Mouse (Mus musculus): Measurements from ENCODE around the gene Glyr1. TPM values are rescaled to one million over a fixed set of nuclear protein-coding genes. Genes with fewer than 3 reads are reported as not detected.

Gene Glyr1
- total and polyA plus RNA-seq, 3 experiments = 44.8 to 103 (median 68.7) TPM

DNA sequence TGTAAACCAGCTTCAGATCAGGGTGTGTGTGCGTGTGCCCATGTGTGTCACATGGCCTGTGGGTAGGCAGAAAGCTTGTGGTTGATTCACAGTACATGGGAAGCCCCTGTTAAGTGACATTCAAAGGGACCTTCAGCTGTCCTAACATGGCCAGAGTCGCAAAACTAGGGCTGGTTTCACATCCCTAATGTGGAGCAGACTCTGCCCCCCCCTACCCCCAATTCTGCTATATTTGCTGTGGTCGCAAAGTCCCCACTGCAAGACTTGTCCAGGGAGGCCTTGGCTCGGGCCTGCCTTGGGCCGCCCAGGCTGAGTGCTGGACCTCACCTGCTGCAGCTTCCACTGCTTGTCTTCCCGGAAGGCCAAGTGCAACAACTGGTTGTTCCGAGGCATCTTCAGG, 38.4 kb downstream of the Glyr1 start:
- H3K27me3 ChIP-seq (ENCODE audit: control insufficient read depth in 1 of 2, insufficient read depth in 2 of 2, low read length in 2 of 2) = no peaks in the 10 kb centered on the region
- no peaks in the 10 kb centered on the region for H3K9me3 ChIP-seq (replicated peaks; ENCODE audit: insufficient read depth, low read length)
- no peak overlapping the region for H3K27ac ChIP-seq (ENCODE audit: control insufficient read depth, low read depth, low read length)
- TF ChIP-seq CHD2 (IDR thresholded peaks at IDR 0.05; ENCODE audit: low read length) = no peak
- TF ChIP-seq CTCF (IDR thresholded peaks at IDR 0.05 in 2 of 3, conservative IDR thresholded peaks at IDR 0.05 in 1 of 3; ENCODE audit: control insufficient read depth in 1 of 3, insufficient read depth in 1 of 3, low read depth in 2 of 3, low read length in 3 of 3, poor library complexity in 1 of 3, severe bottlenecking in 1 of 3) = no peak
- TF ChIP-seq MYB (IDR thresholded peaks at IDR 0.05; ENCODE audit: low read depth, low read length) = no peak
- no peak for TF ChIP-seq POLR2AphosphoS5 (IDR thresholded peaks at IDR 0.05; ENCODE audit: borderline replicate concordance, low read depth, low read length)
- TF ChIP-seq EP300 (IDR thresholded peaks at IDR 0.05; ENCODE audit: low read depth in 1 of 2, low read length in 2 of 2) = no peak
- TF ChIP-seq TCF12 (IDR thresholded peaks at IDR 0.05; ENCODE audit: low read depth, low read length) = no peak
- no peak for TF ChIP-seq NRF1 (IDR thresholded peaks at IDR 0.05; ENCODE audit: insufficient read depth, low read depth, low read length, poor library complexity, severe bottlenecking)
- no peak for TF ChIP-seq USF1 (IDR thresholded peaks at IDR 0.05; ENCODE audit: low read depth, low read length)
- no peak for TF ChIP-seq MYC (IDR thresholded peaks at IDR 0.05; ENCODE audit: low read depth, low read length)
- TF ChIP-seq NELFE (IDR thresholded peaks at IDR 0.05; ENCODE audit: low read depth, low read length) = no peak
- TF ChIP-seq POLR2A (IDR thresholded peaks at IDR 0.05; ENCODE audit: control insufficient read depth in 1 of 2, insufficient read depth in 1 of 2, low read depth in 1 of 2, low read length in 2 of 2, poor library complexity in 1 of 2) = no peak
- no peak for TF ChIP-seq MEF2A (IDR thresholded peaks at IDR 0.05; ENCODE audit: extremely low read depth, insufficient replicate concordance, low read depth, low read length, poor library complexity, severe bottlenecking)
- no peak for TF ChIP-seq MAZ (IDR thresholded peaks at IDR 0.05; ENCODE audit: low read depth, low read length)
- no peak for TF ChIP-seq RAD21 (IDR thresholded peaks at IDR 0.05; ENCODE audit: low read depth, low read length)
- no peak for TF ChIP-seq KAT2A (conservative IDR thresholded peaks at IDR 0.05; ENCODE audit: low read depth, low read length)
- TF ChIP-seq TBP (IDR thresholded peaks at IDR 0.05; ENCODE audit: low read depth, low read length) = no peak
- TF ChIP-seq E2F4 (IDR thresholded peaks at IDR 0.05; ENCODE audit: borderline replicate concordance, low read depth, low read length) = no peak
- TF ChIP-seq GABPA (IDR thresholded peaks at IDR 0.05; ENCODE audit: low read depth, low read length) = no peak
- no peak for DNase-seq (ENCODE audit: low read depth, low spot score)
- peaks cover 0 to 15% of the 10 kb centered on the region in 2 experiments; a peak in 2 of 4 replicates for H3K4me1 ChIP-seq (ENCODE audit: control insufficient read depth in 1 of 2, insufficient read depth in 2 of 2, low read length in 2 of 2)
- peaks cover 0 to 6% of the 10 kb centered on the region in 2 experiments; a peak in 2 of 4 replicates for H3K36me3 ChIP-seq (ENCODE audit: control insufficient read depth in 1 of 2, insufficient read depth in 2 of 2, low read length in 2 of 2)
- H3K79me2 ChIP-seq (ENCODE audit: control insufficient read depth, insufficient read depth, low read length, poor library complexity) = no peaks in the 10 kb centered on the region
- H3K9ac ChIP-seq (ENCODE audit: control insufficient read depth, low read depth, low read length, poor library complexity, severe bottlenecking) = no peak overlapping the region
- no peak overlapping the region for H3K4me3 ChIP-seq (ENCODE audit: control insufficient read depth in 1 of 2, insufficient read depth in 1 of 2, low read depth in 2 of 2, low read length in 2 of 2)

DNA sequence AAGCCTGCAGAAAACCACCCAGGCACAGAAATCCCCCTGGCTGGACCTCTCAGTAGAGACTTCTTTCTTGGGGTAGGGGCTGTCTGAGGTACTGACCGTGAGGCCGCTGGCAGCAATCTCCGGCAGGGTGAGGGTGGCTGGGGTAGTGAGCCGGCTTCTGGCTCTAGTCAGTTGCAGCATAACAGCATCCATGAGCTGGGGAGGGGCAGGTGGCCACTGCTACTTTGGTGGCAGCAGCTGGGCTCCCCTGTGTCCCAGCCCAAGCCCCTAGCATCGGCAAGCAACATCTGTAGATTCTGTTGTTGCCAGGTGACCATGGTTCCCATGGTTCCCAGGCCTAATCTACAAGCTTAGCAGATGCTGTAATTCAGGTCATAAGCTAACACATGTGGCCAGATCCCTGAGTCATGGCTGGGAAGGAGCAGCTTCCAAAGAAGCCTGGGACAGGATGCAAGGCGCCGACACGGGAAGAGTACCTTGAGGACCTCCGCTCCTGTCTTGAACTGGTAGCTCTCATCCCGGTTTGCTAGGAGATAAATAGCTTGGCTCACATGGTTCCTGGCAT, 39.2 kb downstream of the Glyr1 start:
- TF ChIP-seq HCFC1 (IDR thresholded peaks at IDR 0.05; ENCODE audit: low read depth, low read length) = no peak
- no peak for TF ChIP-seq POLR2AphosphoS2 (IDR thresholded peaks at IDR 0.05; ENCODE audit: low read length)
- TF ChIP-seq SMC3 (IDR thresholded peaks at IDR 0.05; ENCODE audit: low read depth, low read length) = no peak
- no peak for TF ChIP-seq MAX (IDR thresholded peaks at IDR 0.05; ENCODE audit: low read length)
- no peak for TF ChIP-seq MAZ (IDR thresholded peaks at IDR 0.05; ENCODE audit: low read depth, low read length)
- TF ChIP-seq BHLHE40 (IDR thresholded peaks at IDR 0.05; ENCODE audit: borderline replicate concordance, low read depth, low read length) = no peak
- no peak for TF ChIP-seq MYB (IDR thresholded peaks at IDR 0.05; ENCODE audit: low read depth, low read length)
- TF ChIP-seq MAFK (IDR thresholded peaks at IDR 0.05; ENCODE audit: borderline replicate concordance, low read depth, low read length) = no peak
- TF ChIP-seq MXI1 (IDR thresholded peaks at IDR 0.05; ENCODE audit: low read depth, low read length) = no peak
- no peak for TF ChIP-seq USF1 (IDR thresholded peaks at IDR 0.05; ENCODE audit: low read depth, low read length)
- TF ChIP-seq ZKSCAN1 (IDR thresholded peaks at IDR 0.05; ENCODE audit: low read depth, low read length) = no peak
- no peak for TF ChIP-seq RAD21 (IDR thresholded peaks at IDR 0.05; ENCODE audit: low read depth, low read length)
- no peak for DNase-seq (ENCODE audit: low read depth, low spot score)
- Histone ChIP-seq H3K4me1 (ENCODE audit: control insufficient read depth in 1 of 2, insufficient read depth in 2 of 2, low read length in 2 of 2) (peaks cover 0 to 15% of the 10 kb centered on the region in 2 experiments; a peak in 2 of 4 replicates), H3K27me3 (ENCODE audit: control insufficient read depth in 1 of 2, insufficient read depth in 2 of 2, low read length in 2 of 2) (no peaks in the 10 kb centered on the region), H3K4me3 (ENCODE audit: control insufficient read depth in 1 of 2, insufficient read depth in 1 of 2, low read depth in 2 of 2, low read length in 2 of 2) (no peak overlapping the region), H3K79me2 (ENCODE audit: control insufficient read depth, insufficient read depth, low read length, poor library complexity) (no peaks in the 10 kb centered on the region), H3K9ac (ENCODE audit: control insufficient read depth, low read depth, low read length, poor library complexity, severe bottlenecking) (no peak overlapping the region), H3K27ac (ENCODE audit: control insufficient read depth, low read depth, low read length) (no peak overlapping the region), H3K9me3 (replicated peaks; ENCODE audit: insufficient read depth, low read length) (no peaks in the 10 kb centered on the region), H3K36me3 (ENCODE audit: control insufficient read depth in 1 of 2, insufficient read depth in 2 of 2, low read length in 2 of 2) (peaks cover 0 to 6% of the 10 kb centered on the region in 2 experiments; a peak in 2 of 4 replicates)
